Comparison of ENCODE assay signal across 13 mouse cellular contexts in genomic region chr11:77884524-77885245, GRCm38 (mm10). TPM values are rescaled to one million over a fixed set of nuclear protein-coding genes. Genes with fewer than 3 reads are reported as not detected.
A peak's percentile ranks its signal among the peaks of the same experiment; 100 is the strongest.
DNase-seq lines count a peak whose midpoint lies in the region; ATAC-seq lines count a peak whose summit lies in the region.
"Had no signal": no experiment of that assay in that cellular context is flagged by ENCODE, and none has a peak within 500 bp of the region (broad histone marks: within the 10 kb centered on the region; RNA-seq: fewer than 3 reads in every experiment).

No protein-coding gene starts in this region.

- H3K9me3 ChIP-seq in heart, embryonic 16.5 days (replicated peaks; ENCODE audit: control insufficient read depth, low read length): no peaks in the 10 kb centered on the region
- H3K9me3 ChIP-seq in embryonic facial prominence, embryonic 11.5 days (replicated peaks; ENCODE audit: control insufficient read depth, low read length): no peaks in the 10 kb centered on the region
- H3K9me3 ChIP-seq in hindbrain, embryonic 15.5 days: no peaks in the 10 kb centered on the region
- no peaks in the 10 kb centered on the region for H3K9me3 ChIP-seq in midbrain, embryonic 16.5 days (replicated peaks; ENCODE audit: control insufficient read depth, low read length, poor library complexity, severe bottlenecking)

- peaks cover 29% of the 10 kb centered on the region for H3K4me1 ChIP-seq in heart, embryonic 16.5 days (ENCODE audit: control insufficient read depth, insufficient read depth, low read length)
- peaks cover 15% of the 10 kb centered on the region for H3K4me1 ChIP-seq in embryonic facial prominence, embryonic 11.5 days (ENCODE audit: control insufficient read depth, insufficient read depth, low read length)
- H3K4me1 ChIP-seq in hindbrain, embryonic 15.5 days (replicated peaks): peaks cover 51% of the 10 kb centered on the region
- peaks cover 41% of the 10 kb centered on the region for H3K4me1 ChIP-seq in midbrain, embryonic 16.5 days (ENCODE audit: control insufficient read depth, insufficient read depth, low read length)

- H3K27ac ChIP-seq in heart, embryonic 16.5 days (ENCODE audit: low read length): peak overlapping the region; percentile 81
- H3K27ac ChIP-seq in embryonic facial prominence, embryonic 11.5 days (replicated peaks; ENCODE audit: low read depth, low read length): no peak overlapping the region
- peak overlapping the region; percentile 74 for H3K27ac ChIP-seq in hindbrain, embryonic 15.5 days (replicated peaks)
- H3K27ac ChIP-seq in midbrain, embryonic 16.5 days (ENCODE audit: low read length): 0 out of 2 replicates have a peak overlapping the region, but pooled peaks have one; percentile 12

- H3K4me3 ChIP-seq in heart, embryonic 16.5 days (ENCODE audit: low read length): peak overlapping the region; percentile 16; the same call in 1 of the 2 replicates
- no peak overlapping the region for H3K4me3 ChIP-seq in embryonic facial prominence, embryonic 11.5 days (ENCODE audit: low read depth, low read length)
- H3K4me3 ChIP-seq in hindbrain, embryonic 15.5 days: no peak overlapping the region
- no peak overlapping the region for H3K4me3 ChIP-seq in midbrain, embryonic 16.5 days (ENCODE audit: low read depth, low read length)

- peak; percentile 35; the same call in 1 of the 2 replicates for ATAC-seq in heart, embryonic 16.5 days (replicated peaks; ENCODE audit: extremely low read depth, insufficient read depth, low FRiP score)
- 0 out of 2 replicates have a peak, but pooled peaks have one; percentile 5 for ATAC-seq in embryonic facial prominence, embryonic 11.5 days (replicated peaks; ENCODE audit: insufficient number of reproducible peaks, low FRiP score, low TSS enrichment, low read depth)
- ATAC-seq in hindbrain, embryonic 15.5 days (ENCODE audit: low FRiP score, low read depth): peak; percentile 23
- no peak for ATAC-seq in midbrain, embryonic 16.5 days

- 36% methylated on average over 10 of the region's 10 CpGs for WGBS in heart, embryonic 16.5 days
- WGBS in embryonic facial prominence, embryonic 11.5 days: 34% methylated on average over 10 of the region's 10 CpGs
- WGBS in hindbrain, embryonic 15.5 days: 30% methylated on average over 9 of the region's 10 CpGs
- 30% methylated on average over 10 of the region's 10 CpGs for WGBS in midbrain, embryonic 16.5 days

- H3K4me2 ChIP-seq in heart, embryonic 16.5 days (ENCODE audit: low read depth, low read length): peak overlapping the region; percentile 5
- no peak overlapping the region for H3K4me2 ChIP-seq in embryonic facial prominence, embryonic 11.5 days (ENCODE audit: low read depth, low read length)
- H3K4me2 ChIP-seq in hindbrain, embryonic 15.5 days: no peak overlapping the region
- 0 out of 2 replicates have a peak overlapping the region, but pooled peaks have one; percentile 7 for H3K4me2 ChIP-seq in midbrain, embryonic 16.5 days (ENCODE audit: low read length)

- H3K9ac ChIP-seq in heart, embryonic 16.5 days (ENCODE audit: low read length): peak overlapping the region; percentile 34; the same call in 1 of the 2 replicates
- H3K9ac ChIP-seq in embryonic facial prominence, embryonic 11.5 days (replicated peaks; ENCODE audit: low read length): no peak overlapping the region
- H3K9ac ChIP-seq in hindbrain, embryonic 15.5 days: no peak overlapping the region
- H3K9ac ChIP-seq in midbrain, embryonic 16.5 days (ENCODE audit: low read depth, low read length): peak overlapping the region; percentile 1; the same call in 1 of the 2 replicates

- no peaks in the 10 kb centered on the region for H3K27me3 ChIP-seq in heart, embryonic 16.5 days (ENCODE audit: control insufficient read depth, insufficient read depth, low read length)
- 0 out of 2 replicates have a peak, but pooled peaks cover 5% of the 10 kb centered on the region for H3K27me3 ChIP-seq in embryonic facial prominence, embryonic 11.5 days (ENCODE audit: control insufficient read depth, insufficient read depth, low read length)
- 0 out of 2 replicates have a peak, but pooled peaks cover 6% of the 10 kb centered on the region for H3K27me3 ChIP-seq in hindbrain, embryonic 15.5 days
- H3K27me3 ChIP-seq in midbrain, embryonic 16.5 days (ENCODE audit: control insufficient read depth, insufficient read depth, low read depth, low read length): no peaks in the 10 kb centered on the region; the same call in none of the 2 replicates

- no peak for DNase-seq in heart, postnatal 4 days
- no peak for DNase-seq in embryonic facial prominence, embryonic 11.5 days (ENCODE audit: low spot score)
- DNase-seq in layer of hippocampus, postnatal 25 days (ENCODE audit: extremely low spot score in 1 of 2, low spot score in 1 of 2): no peak
- no peak for DNase-seq in urinary bladder, postnatal 14 days (ENCODE audit: low spot score)
- DNase-seq in spleen, adult 18-20 months: no peak
- DNase-seq: adrenal gland, postnatal 25 days; cerebellum, adult 2 months; gastrocnemius, postnatal 36 days; layer of hippocampus, postnatal 36 days; right cerebral cortex, postnatal 25 days had no signal

- no peaks in the 10 kb centered on the region for H3K36me3 ChIP-seq in heart, embryonic 16.5 days (ENCODE audit: control insufficient read depth, insufficient read depth)
- no peaks in the 10 kb centered on the region for H3K36me3 ChIP-seq in embryonic facial prominence, embryonic 11.5 days (replicated peaks; ENCODE audit: control insufficient read depth, insufficient read depth, low read depth, low read length)
- no peaks in the 10 kb centered on the region for H3K36me3 ChIP-seq in hindbrain, embryonic 15.5 days
- H3K36me3 ChIP-seq in midbrain, embryonic 16.5 days (ENCODE audit: control insufficient read depth, insufficient read depth, low read length): no peaks in the 10 kb centered on the region

RNA-seq across cellular contexts. Expression of gene Pipox, which starts 9.2 kb away (rescaled TPM):
- polyA plus RNA-seq in heart, embryonic 16.5 days (2015; fragmentation: Nextera tagmentation; extraction: Ambion mirVana): 2.9 TPM in 2 replicates
- 1 to 10 TPM; 1.9 to 2.5 TPM for total RNA-seq in heart, postnatal 4 days (2021)
- 2.7 and 3.0 TPM in 2 replicates for polyA plus RNA-seq in embryonic facial prominence, embryonic 11.5 days (2014; fragmentation: Nextera tagmentation; extraction: Ambion mirVana)
- 5.1 and 5.6 TPM in 2 replicates for polyA plus RNA-seq in hindbrain, embryonic 15.5 days (2015; fragmentation: Nextera tagmentation; extraction: Ambion mirVana)
- 6.0 and 7.5 TPM in 2 replicates for polyA plus RNA-seq in midbrain, embryonic 16.5 days (2015; fragmentation: Nextera tagmentation; extraction: Ambion mirVana)
- total RNA-seq in layer of hippocampus, postnatal 25 days (2021): 1 to 10 TPM; 1.5 to 1.8 TPM
- total RNA-seq: gastrocnemius, postnatal 36 days had no signal

RNA-seq across cellular contexts. Expression of gene Sez6, which starts 45.9 kb away (rescaled TPM):
- 0.04 and 0.19 TPM in 2 replicates for polyA plus RNA-seq in heart, embryonic 16.5 days (2015; fragmentation: Nextera tagmentation; extraction: Ambion mirVana)
- total RNA-seq in heart, postnatal 4 days (2021): under 1 TPM; 0.14 to 0.19 TPM
- 1.5 and 2.1 TPM in 2 replicates for polyA plus RNA-seq in embryonic facial prominence, embryonic 11.5 days (2014; fragmentation: Nextera tagmentation; extraction: Ambion mirVana)
- polyA plus RNA-seq in hindbrain, embryonic 15.5 days (2015; fragmentation: Nextera tagmentation; extraction: Ambion mirVana): 123 and 151 TPM in 2 replicates
- polyA plus RNA-seq in midbrain, embryonic 16.5 days (2015; fragmentation: Nextera tagmentation; extraction: Ambion mirVana): 140 and 146 TPM in 2 replicates
- 100 to 1,000 TPM; 162 to 174 TPM for total RNA-seq in layer of hippocampus, postnatal 25 days (2021)

Comparison
In these comparisons a context has a peak if more than half of its experiments do, and no peak if none do; other contexts are left out.
1. H3K4me2 ChIP-seq: peak in heart, embryonic 16.5 days (single experiment) and midbrain, embryonic 16.5 days (single experiment); none in embryonic facial prominence, embryonic 11.5 days (single experiment) and hindbrain, embryonic 15.5 days (single experiment).
2. H3K9ac ChIP-seq: peak in heart, embryonic 16.5 days (single experiment) and midbrain, embryonic 16.5 days (single experiment); none in embryonic facial prominence, embryonic 11.5 days (single experiment) and hindbrain, embryonic 15.5 days (single experiment).
3. RNA of gene Sez6, which starts 45.9 kb away (polyA plus RNA-seq): 123 to 151 TPM in hindbrain, embryonic 15.5 days and 140 to 146 TPM in midbrain, embryonic 16.5 days; 1.5 to 2.1 TPM in embryonic facial prominence, embryonic 11.5 days and 0.04 to 0.19 TPM in heart, embryonic 16.5 days; every median in the first group is over 10 times any median in the second.